Mouse (Mus musculus) megakaryocyte, embryonic 14.5 days (primary cell): ENCODE data around the gene Sds.

Source experiments
- FLI1 ChIP-seq: IDR thresholded peaks from 2 replicates; pipeline ENCODE4 v1.6.1; 2012; ENCODE audit warnings: low read length, inconsistent platforms, mixed read lengths
- GATA1 ChIP-seq: IDR thresholded peaks from 3 replicates; pipeline ENCODE4 v1.6.1; 2012; ENCODE audit warnings: mixed read lengths, low read length, inconsistent platforms, borderline replicate concordance

DNA sequence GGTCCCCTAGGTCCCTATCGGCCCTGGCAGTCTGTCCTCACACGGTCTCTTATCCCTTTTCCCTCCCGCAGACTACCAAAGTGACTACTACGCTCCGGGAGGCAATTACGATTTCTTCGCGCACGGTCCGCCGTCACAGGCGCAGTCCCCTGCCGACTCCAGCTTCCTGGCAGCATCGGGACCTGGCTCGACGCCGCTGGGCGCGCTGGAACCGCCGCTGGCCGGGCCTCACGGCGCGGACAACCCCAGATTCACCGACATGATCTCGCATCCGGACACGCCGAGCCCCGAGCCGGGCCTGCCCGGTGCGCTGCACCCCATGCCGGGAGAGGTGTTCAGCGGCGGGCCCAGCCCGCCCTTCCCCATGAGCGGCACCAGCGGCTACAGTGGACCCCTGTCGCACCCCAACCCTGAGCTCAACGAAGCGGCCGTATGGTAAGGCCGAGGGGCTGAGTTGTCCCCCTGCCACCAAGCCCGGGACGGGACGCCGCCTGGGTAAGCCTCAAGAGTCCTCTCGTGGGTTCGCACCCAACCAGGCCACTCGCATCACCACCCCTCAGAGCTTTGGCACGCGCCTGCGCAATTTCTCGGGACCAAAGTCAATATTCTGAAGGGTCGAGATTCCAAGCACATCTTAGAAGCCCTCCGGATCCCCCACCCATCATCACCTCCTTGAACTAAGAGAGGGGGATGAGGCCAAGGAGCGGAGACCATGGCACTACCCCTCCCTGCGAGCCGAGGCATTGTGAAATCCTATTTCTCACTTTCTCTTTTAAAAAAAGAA lies 36.2 kb upstream of the Sds start:
- no peak for TF ChIP-seq FLI1
- no peak for TF ChIP-seq GATA1
